Mouse (Mus musculus): ENCODE data around the gene Rnh1. TPM values are rescaled to one million over a fixed set of nuclear protein-coding genes. Genes with fewer than 3 reads are reported as not detected.
A peak's percentile ranks its signal among the peaks of the same experiment; 100 is the strongest.

Gene Rnh1
- polyA plus RNA-seq, 1 experiment: 38.8 TPM

DNA sequence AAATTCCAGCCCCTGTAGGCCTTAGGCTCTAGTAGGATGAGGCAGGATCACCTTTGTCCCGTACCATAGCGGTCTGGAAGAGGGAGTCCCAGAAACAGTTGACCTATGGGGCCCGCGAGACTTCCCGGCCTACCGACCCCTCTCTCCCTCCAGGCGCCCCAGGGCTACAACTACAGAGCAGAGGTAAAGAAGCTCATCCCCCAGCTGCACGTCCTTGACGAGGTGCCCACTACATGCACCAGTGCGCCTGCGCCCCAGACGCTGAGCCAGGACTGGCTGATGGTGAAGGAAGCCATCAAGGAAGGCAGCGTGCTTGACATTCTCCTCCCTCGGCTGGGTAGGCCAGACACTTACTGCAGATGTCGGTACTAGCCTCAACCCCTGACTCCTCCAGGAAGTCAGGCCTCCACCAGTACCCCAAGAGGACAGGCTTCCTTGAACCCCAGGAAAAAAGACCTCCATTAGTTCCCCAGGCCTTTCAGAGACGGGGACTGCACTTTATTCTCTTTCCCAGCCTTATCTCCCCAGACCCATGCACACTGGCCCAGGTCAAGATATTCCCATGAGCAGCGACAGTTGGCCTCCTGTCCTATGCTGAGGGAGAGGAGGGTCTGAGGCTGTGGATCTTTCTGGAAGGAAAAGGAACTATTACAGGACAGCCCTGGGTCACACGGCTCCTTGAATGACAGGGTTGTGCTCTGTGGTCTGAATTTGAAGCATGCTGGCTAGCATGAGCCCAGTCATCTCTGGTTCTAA, 33.7 kb upstream of the Rnh1 start:
- Histone ChIP-seq H3K4me1 (ENCODE audit: control insufficient read depth, insufficient read depth, low read length) (no peaks in the 10 kb centered on the region), H3K4me3 (ENCODE audit: insufficient read depth, low read length) (no peak overlapping the region), H3K27ac (ENCODE audit: insufficient read depth, low read length) (no peak overlapping the region)
- no peak for TF ChIP-seq CTCF (IDR thresholded peaks at IDR 0.05; ENCODE audit: extremely low read depth, insufficient read depth, low read length)
- TF ChIP-seq POLR2A (IDR thresholded peaks at IDR 0.05; ENCODE audit: extremely low read depth, insufficient read depth, low read length): no peak

DNA sequence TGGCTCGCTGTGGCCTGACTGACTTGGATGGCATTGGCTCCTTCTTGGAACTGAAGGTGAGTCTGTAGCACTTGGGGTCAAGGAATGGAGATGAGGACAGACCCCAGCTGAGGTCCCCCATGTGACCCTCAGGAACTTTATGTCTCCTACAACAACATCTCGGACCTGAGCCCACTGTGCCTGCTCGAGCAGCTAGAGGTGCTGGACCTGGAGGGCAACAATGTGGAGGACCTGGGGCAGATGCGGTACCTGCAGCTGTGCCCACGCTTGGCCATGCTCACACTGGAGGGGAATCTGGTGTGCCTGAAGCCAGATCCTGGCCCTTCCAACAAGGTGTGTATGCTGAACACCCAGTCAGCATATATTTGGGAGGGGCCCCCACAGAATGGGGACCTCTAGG, 32.8 kb upstream of the Rnh1 start:
- Histone ChIP-seq H3K27ac (ENCODE audit: insufficient read depth, low read length) (no peak overlapping the region), H3K4me1 (ENCODE audit: control insufficient read depth, insufficient read depth, low read length) (no peaks in the 10 kb centered on the region), H3K4me3 (ENCODE audit: insufficient read depth, low read length) (no peak overlapping the region)
- no peak for TF ChIP-seq POLR2A (IDR thresholded peaks at IDR 0.05; ENCODE audit: extremely low read depth, insufficient read depth, low read length)
- TF ChIP-seq CTCF (IDR thresholded peaks at IDR 0.05; ENCODE audit: extremely low read depth, insufficient read depth, low read length): no peak

DNA sequence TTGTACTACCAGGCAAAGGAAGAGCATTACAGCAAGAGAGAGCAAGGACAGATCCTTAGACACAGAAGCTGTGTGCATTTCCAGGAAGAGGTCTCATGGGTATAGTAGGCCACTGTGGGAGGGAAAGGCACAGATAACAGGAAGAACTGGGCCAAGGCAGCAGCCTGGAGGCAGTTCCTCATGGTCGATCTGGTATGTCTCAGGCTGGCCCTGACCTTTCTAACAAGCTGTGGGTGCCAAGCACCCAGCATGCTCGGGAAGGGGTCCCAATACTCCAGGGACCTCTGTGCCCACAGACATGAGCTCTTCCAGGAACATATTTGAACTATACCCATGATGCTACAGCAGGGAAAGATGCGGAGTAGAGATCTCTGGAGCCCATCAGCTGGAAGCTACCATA, 31.9 kb upstream of the Rnh1 start:
- Histone ChIP-seq H3K27ac (ENCODE audit: insufficient read depth, low read length) (no peak overlapping the region), H3K4me3 (ENCODE audit: insufficient read depth, low read length) (no peak overlapping the region), H3K4me1 (ENCODE audit: control insufficient read depth, insufficient read depth, low read length) (no peaks in the 10 kb centered on the region)
- TF ChIP-seq CTCF (IDR thresholded peaks at IDR 0.05; ENCODE audit: extremely low read depth, insufficient read depth, low read length): no peak
- TF ChIP-seq POLR2A (IDR thresholded peaks at IDR 0.05; ENCODE audit: extremely low read depth, insufficient read depth, low read length): no peak

DNA sequence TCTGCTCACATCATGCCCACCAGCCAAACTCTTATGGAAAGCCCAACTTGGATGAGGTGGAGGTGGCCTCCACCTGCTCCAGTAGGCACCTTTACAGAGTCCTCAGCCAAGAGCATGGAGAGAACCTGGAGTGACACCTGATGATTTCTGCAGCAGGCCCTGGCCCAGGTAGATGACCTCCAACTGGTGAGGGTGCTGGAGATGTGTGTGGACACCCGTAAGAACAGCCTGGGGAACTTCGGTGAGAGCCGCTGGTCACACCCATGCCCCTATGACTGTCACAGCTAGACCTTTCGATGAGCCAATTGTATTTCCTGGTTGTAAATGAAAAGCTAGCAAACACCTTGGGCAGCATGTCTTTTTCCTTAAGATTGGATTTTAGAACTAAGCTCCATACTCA, 25.5 kb upstream of the Rnh1 start:
- no peak overlapping the region for H3K4me3 ChIP-seq (ENCODE audit: insufficient read depth, low read length)
- H3K27ac ChIP-seq (ENCODE audit: insufficient read depth, low read length): no peak overlapping the region
- TF ChIP-seq POLR2A (IDR thresholded peaks at IDR 0.05; ENCODE audit: extremely low read depth, insufficient read depth, low read length): no peak
- no peaks in the 10 kb centered on the region for H3K4me1 ChIP-seq (ENCODE audit: control insufficient read depth, insufficient read depth, low read length)

DNA sequence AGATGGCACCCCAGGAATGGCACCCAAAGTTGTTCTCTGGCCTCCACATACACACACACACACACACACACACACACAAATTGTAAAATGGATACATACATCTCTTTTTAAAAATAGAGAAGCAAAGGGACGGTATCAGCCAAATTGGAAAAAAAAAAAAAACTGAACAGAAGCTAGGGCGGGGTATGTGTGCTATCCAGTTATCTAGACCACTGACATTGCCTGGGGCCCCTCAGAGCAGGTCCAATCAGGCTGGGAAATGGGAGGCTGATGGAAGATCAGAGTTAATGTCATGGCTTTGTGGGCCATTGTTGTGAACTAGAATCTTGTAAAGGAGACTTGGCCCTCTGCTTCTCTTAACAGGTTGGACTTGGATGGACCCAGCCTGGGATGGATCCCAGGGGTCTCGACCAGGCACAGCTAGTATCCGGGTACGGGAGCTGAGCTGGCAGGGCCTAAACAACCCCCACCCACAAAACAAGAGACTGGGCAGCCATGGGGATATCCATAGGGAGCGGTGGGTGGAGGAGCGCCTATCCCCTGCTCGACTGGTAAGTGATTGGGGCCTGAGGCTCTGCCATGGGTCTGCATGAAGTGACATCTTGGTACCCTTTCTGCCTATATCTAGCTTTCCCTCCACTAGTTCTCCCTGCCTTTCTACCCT, 24.1 kb upstream of the Rnh1 start:
- TF ChIP-seq CTCF (IDR thresholded peaks at IDR 0.05; ENCODE audit: extremely low read depth, insufficient read depth, low read length) (no peak), POLR2A (IDR thresholded peaks at IDR 0.05; ENCODE audit: extremely low read depth, insufficient read depth, low read length) (no peak)
- H3K4me3 ChIP-seq (ENCODE audit: insufficient read depth, low read length): no peak overlapping the region
- 0 out of 2 replicates have a peak, but pooled peaks cover 2% of the 10 kb centered on the region for H3K4me1 ChIP-seq (ENCODE audit: control insufficient read depth, insufficient read depth, low read length)
- H3K27ac ChIP-seq (ENCODE audit: insufficient read depth, low read length): no peak overlapping the region

DNA sequence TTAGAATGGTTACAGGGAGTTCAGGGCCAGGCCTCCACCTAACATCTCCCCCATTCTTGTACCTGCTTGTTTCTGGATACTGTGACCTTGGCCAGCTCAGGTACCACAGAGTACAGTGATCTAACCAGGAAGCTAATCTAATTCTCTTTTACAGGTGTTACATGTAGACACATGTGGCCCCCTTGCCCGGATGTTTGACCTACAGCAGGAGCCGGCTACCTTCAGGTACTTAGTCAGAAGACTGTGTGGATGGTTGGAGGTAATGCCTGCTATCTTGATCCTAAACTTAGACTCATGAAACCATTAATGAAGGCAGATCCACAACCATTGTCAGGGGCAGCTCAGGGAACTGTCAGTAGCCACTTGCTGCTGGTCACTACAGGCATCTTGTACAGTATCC, 23.1 kb upstream of the Rnh1 start:
- H3K4me3 ChIP-seq (ENCODE audit: insufficient read depth, low read length): no peak overlapping the region
- no peak overlapping the region for H3K27ac ChIP-seq (ENCODE audit: insufficient read depth, low read length)
- TF ChIP-seq CTCF (IDR thresholded peaks at IDR 0.05; ENCODE audit: extremely low read depth, insufficient read depth, low read length): no peak
- no peak for TF ChIP-seq POLR2A (IDR thresholded peaks at IDR 0.05; ENCODE audit: extremely low read depth, insufficient read depth, low read length)
- 0 out of 2 replicates have a peak, but pooled peaks cover 2% of the 10 kb centered on the region for H3K4me1 ChIP-seq (ENCODE audit: control insufficient read depth, insufficient read depth, low read length)

DNA sequence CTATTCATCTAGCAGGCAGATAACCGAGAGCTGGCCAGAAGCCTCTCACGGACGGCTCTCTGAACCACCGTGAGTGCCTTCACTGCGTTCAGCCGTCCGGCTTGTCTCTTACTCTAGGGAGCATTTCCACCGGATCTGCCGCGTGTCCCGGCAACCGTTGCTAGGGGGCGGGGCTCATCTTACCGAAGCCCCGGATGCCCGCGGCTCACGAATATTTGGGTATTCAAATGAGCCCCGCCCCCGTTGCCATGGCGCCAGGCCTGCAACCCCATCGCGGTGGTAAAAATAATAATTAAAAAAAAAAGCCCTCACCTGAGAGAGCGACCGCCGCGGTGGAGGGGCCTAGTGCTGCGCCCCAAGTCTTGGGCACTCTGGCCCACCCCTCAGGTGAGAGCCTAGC, 22.2 kb upstream of the Rnh1 start:
- Histone ChIP-seq H3K4me3 (ENCODE audit: insufficient read depth, low read length) (peak overlapping the region; percentile 40), H3K4me1 (ENCODE audit: control insufficient read depth, insufficient read depth, low read length) (0 out of 2 replicates have a peak, but pooled peaks cover 2% of the 10 kb centered on the region), H3K27ac (ENCODE audit: insufficient read depth, low read length) (no peak overlapping the region)
- TF ChIP-seq CTCF (IDR thresholded peaks at IDR 0.05; ENCODE audit: extremely low read depth, insufficient read depth, low read length) (no peak), POLR2A (IDR thresholded peaks at IDR 0.05; ENCODE audit: extremely low read depth, insufficient read depth, low read length) (peak; percentile 29; the same call in 1 of the 2 replicates)

DNA sequence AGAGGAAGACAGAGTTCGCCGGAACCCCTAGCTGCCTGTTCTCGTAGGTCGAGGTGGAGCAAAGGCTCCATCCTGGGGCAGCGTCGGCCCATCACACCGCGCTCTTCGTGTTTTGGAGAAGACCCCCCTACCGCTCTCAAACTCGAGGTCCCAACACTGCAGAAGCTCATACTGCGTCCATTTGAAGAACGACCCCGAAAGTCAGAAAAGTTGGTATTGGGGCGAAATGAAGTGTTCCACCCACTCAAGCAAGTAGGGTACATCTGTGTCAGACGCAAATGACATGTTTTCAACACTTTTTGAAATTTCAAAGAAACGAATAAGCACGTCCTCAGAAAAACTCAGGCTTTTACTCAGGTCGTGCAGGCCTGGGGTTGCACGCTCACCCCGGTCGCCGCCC, 21.8 kb upstream of the Rnh1 start:
- Histone ChIP-seq H3K4me1 (ENCODE audit: control insufficient read depth, insufficient read depth, low read length) (0 out of 2 replicates have a peak, but pooled peaks cover 2% of the 10 kb centered on the region), H3K27ac (ENCODE audit: insufficient read depth, low read length) (no peak overlapping the region), H3K4me3 (ENCODE audit: insufficient read depth, low read length) (peak overlapping the region; percentile 40)
- TF ChIP-seq CTCF (IDR thresholded peaks at IDR 0.05; ENCODE audit: extremely low read depth, insufficient read depth, low read length): no peak
- TF ChIP-seq POLR2A (IDR thresholded peaks at IDR 0.05; ENCODE audit: extremely low read depth, insufficient read depth, low read length): no peak

DNA sequence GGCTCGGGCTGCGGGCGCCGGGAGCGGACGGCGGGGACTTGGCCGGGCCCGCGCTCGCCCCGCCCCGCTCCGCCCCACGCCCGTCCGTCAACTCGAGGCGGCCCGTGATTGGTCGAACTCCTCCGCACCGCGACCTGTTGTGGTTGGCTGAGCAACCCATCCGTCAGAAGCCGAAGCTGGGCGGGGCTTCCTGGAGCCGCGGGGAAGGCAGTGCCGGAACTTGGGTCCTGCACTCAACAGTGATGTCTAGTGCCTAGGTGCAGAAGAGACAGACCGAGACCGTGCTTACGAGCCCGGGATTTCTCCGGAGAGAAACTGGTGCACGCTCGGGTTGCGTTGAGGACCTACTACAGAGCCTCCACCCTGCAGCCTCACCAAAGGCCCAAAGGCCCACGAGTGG, 21.3 kb upstream of the Rnh1 start, which contains the start of the genes Hras and Lrrc56:
Gene Hras, minus strand, starts transcription at position 58 of the 400 bp plus-strand sequence.
Gene Lrrc56, plus strand, starts transcription at position 210 of the 400 bp plus-strand sequence.
- no peak for TF ChIP-seq CTCF (IDR thresholded peaks at IDR 0.05; ENCODE audit: extremely low read depth, insufficient read depth, low read length)
- TF ChIP-seq POLR2A (IDR thresholded peaks at IDR 0.05; ENCODE audit: extremely low read depth, insufficient read depth, low read length): peak; percentile 97
- H3K27ac ChIP-seq (ENCODE audit: insufficient read depth, low read length): peak within 1 kb of the TSS; percentile 63; the same call in 1 of the 2 replicates
- H3K4me1 ChIP-seq (ENCODE audit: control insufficient read depth, insufficient read depth, low read length): 0 out of 2 replicates have a peak, but pooled peaks cover 2% of the 10 kb centered on the region
- peak within 1 kb of the TSS; percentile 40 for H3K4me3 ChIP-seq (ENCODE audit: insufficient read depth, low read length)

Measured in cortical plate, adult 2 months (tissue).